Mouse (Mus musculus) hindbrain, embryonic 16.5 days (tissue): ENCODE measurements at regions not wholly inside any gene's neighbourhood (a gene's known extent, or its start where the extent isn't known, plus 50 kb on each side); places are given as distances from the start of the nearest gene placed in this dataset.

Source experiments
- ATAC-seq: fragments of 200-750 bp; cut with Nextera tagmentation; 2 replicates; pipeline ENCODE4 v1.8.0; 2017; ENCODE audit warnings: moderate TSS enrichment, moderate library complexity
- H3K27ac ChIP-seq: fragments of 300-500 bp; sonication (generic); 2 replicates; pipeline ENCODE4 v1.5.1; 2014; ENCODE audit warnings: low read depth, mild to moderate bottlenecking, control low read depth, low read length, moderate library complexity
- H3K27me3 ChIP-seq: fragments of 300-500 bp; sonication (generic); replicated peaks from 2 replicates; pipeline ENCODE4 v1.6.1; 2014; ENCODE audit warnings: low read length; ENCODE audit not compliant: control insufficient read depth, insufficient read depth
- H3K36me3 ChIP-seq: fragments of 300-500 bp; sonication (generic); 2 replicates; pipeline ENCODE4 v1.6.1; 2014; ENCODE audit warnings: mild to moderate bottlenecking, low read length, moderate library complexity, mixed read lengths; ENCODE audit not compliant: control insufficient read depth, insufficient read depth
- H3K4me1 ChIP-seq: fragments of 300-500 bp; sonication (generic); 2 replicates; pipeline ENCODE4 v1.6.1; 2014; ENCODE audit warnings: low read depth, low read length; ENCODE audit not compliant: control insufficient read depth, insufficient read depth
- H3K4me2 ChIP-seq: fragments of 300-500 bp; sonication (generic); 2 replicates; pipeline ENCODE4 v1.6.1; 2014; ENCODE audit warnings: mild to moderate bottlenecking, low read length, control low read depth, moderate library complexity
- H3K4me3 ChIP-seq: fragments of 300-500 bp; sonication (generic); 2 replicates; pipeline ENCODE4 v1.5.1; 2014; ENCODE audit warnings: mild to moderate bottlenecking, low read length, control low read depth, moderate library complexity
- H3K9ac ChIP-seq: fragments of 300-500 bp; sonication (generic); 2 replicates; pipeline ENCODE4 v1.6.1; 2014; ENCODE audit warnings: low read depth, mild to moderate bottlenecking, control low read depth, low read length, moderate library complexity
- H3K9me3 ChIP-seq: fragments of 300-500 bp; sonication (generic); 2 replicates; pipeline ENCODE4 v1.6.1; 2014; ENCODE audit warnings: mild to moderate bottlenecking, low read length, moderate library complexity; ENCODE audit not compliant: control insufficient read depth
- WGBS: fragments of 180-500 bp; shearing (Covaris S2); extraction: QIAGEN DNeasy Blood & Tissue Kit; methylation state at CpG from one replicate; pipeline ENCODE4 v1.1.7; 2014; 5-methylcytosine and 5-hydroxymethylcytosine counted together

DNA sequence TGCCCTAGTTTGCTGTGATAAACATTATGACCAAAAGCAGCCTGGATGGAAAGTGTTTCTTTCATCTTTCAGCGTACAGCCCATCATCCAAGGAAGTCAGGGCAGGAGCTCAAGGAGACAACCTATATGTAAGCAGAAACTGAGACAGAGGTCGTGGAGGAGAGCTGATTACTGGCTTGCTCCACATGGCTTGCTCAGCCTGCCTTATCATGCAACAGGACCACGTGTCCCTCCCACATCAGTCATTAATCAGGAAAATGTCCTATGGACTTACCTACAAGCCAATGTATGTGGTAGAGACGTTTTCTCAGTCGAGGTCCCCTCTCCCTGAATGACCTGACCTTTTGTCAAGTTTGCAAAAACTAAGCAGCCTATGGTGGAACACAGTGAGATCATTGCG lies 123.7 kb upstream of the Rnaseh2b start:
- no peak overlapping the region for H3K4me3 ChIP-seq
- no peak for ATAC-seq
- H3K27ac ChIP-seq, result no peak overlapping the region
- no peaks in the 10 kb centered on the region for H3K27me3 ChIP-seq
- no peaks in the 10 kb centered on the region for H3K9me3 ChIP-seq
- H3K4me2 ChIP-seq, result no peak overlapping the region
- H3K36me3 ChIP-seq, result no peaks in the 10 kb centered on the region
- no peak overlapping the region for H3K9ac ChIP-seq
- 82% methylated on average over 6 of the region's 6 CpGs for WGBS
- no peaks in the 10 kb centered on the region for H3K4me1 ChIP-seq

DNA sequence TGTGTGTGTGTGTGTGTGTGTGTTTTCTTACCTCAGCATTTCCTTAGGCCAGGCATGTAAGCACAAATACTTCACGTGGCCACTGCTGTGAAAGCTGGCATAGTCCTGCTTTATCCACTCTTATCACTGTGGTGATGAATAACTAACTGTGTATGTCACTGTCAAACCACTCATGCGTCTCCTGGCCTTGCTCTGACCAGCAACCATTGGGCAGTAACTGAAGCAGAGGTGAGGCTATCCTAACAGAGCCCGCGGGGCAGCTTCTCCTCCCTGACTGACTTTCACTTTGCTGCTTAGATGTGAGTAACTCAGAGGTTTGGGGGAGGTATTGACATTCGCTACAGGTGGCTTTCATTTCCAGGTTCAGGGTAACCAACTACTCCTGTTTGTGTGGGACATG lies 122.0 kb upstream of the Rnaseh2b start:
- H3K9ac ChIP-seq, result no peak overlapping the region

DNA sequence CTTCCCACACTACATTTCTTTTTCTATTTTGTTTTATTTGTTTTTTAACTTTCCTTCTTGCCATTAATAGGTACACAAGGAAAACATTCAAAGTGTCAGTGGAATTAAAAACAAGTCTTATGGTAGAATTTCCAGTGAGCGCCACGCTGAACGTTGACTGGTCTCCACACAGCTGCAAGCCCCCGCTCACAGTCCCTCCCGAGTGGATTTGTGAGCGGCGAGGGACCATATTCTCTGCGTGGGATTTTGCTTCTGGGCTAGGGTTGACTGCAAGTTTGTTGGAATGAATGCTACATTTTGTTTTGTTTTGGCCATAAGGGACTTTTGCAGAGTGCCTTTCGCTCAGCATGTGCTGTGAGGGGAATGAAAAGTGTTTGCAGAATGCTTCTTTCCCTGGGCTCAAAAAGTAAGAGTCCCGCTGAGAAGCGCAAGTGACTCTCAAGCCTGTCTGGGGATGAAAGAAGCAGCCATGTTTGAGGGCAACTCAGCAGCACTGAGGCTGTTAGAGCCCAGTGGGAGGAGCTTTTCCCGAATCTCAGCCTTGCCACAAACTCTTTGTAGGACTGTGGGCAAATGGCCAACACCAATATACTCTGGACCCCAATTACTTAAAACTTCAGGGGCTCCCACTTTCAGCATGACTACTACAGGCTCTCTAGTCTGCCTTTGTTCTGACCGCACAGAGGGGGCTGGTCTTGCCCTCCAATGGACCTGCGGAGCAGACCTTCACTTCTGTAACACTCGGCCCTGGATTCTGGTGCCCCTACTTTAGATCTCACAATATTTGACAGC lies 120.9 kb upstream of the Rnaseh2b start:
- Histone ChIP-seq H3K36me3 (no peaks in the 10 kb centered on the region), H3K27ac (no peak overlapping the region), H3K4me1 (peaks cover 5% of the 10 kb centered on the region; the same call in 1 of the 2 replicates), H3K9ac (no peak overlapping the region), H3K4me2 (no peak overlapping the region), H3K9me3 (no peaks in the 10 kb centered on the region), H3K4me3 (no peak overlapping the region), H3K27me3 (no peaks in the 10 kb centered on the region)
- WGBS, result 66% methylated on average over 15 of the region's 15 CpGs
- no peak for ATAC-seq

More for the DNA sequence above, 122.0 kb upstream of the Rnaseh2b start:
- peaks cover 5% of the 10 kb centered on the region; the same call in 1 of the 2 replicates for H3K4me1 ChIP-seq
- H3K27me3 ChIP-seq, result no peaks in the 10 kb centered on the region
- no peak for ATAC-seq
- no peaks in the 10 kb centered on the region for H3K36me3 ChIP-seq
- no peak overlapping the region for H3K27ac ChIP-seq
- WGBS, result 61% methylated on average over 5 of the region's 5 CpGs
- no peak overlapping the region for H3K4me2 ChIP-seq
- no peaks in the 10 kb centered on the region for H3K9me3 ChIP-seq
- H3K4me3 ChIP-seq, result no peak overlapping the region

DNA sequence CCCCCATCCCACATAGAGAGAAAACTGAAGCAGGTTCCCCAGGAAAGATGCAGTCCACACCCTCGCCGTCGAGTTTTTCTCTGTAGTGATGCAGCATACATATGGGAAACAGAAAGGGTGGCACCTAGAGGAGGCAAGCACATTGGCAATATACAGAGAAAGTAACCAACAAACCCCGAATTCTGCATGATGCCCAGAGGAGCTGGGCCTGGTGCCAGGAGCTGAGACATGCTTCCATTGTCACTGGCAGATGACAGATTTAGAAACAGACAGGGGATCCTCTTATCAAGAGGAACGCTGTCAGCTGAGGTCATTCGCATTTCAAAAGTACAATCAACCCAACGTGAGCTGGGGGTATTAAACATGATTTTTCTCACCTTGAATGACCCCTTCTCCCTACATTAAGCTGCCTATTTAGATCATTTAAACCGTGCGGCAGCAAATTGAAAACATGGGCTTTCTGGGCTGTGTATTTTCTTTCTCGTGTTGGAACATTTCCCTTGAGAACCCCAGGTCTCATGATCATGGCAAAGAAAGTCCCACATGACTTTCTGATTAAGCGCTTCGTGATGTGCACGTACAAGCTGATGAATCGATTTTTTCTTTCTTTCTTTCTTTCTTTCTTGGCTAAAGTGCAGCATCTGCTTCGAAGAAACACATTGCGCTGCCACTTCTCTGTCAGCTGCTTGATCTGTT lies 118.4 kb upstream of the Rnaseh2b start:
- H3K4me2 ChIP-seq, result peak overlapping the region; percentile 32

DNA sequence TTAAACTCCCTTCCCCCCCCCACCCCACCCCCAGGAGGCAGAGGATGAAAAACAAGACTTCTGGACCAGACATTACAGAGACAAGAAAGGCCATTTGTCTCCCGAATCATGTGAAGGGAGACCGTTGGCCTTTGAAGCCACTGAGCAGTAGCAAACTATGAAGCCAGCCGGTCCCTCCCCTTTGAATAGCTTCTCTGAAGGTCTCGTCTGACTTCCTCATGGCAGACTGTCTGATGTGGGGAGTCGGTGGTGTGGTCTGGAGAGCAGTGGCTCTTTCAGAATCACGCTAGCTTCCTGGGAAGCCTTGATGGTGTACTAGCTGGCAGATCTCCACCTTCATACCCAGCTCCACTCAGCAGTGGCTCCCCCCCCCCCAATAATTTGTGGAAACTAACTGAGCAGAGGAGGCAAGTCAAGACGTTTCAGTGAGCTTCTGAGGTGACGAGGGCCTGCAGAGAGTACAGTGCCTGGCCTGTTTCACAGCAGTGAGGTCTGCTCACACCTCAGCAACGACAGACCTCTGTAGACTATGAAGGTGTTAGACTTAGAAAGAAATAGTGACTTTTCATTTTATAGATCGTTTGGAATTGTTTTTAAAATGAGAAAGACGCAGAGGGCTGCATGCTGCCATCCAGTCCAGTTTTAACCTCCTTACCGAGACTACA lies 116.9 kb upstream of the Rnaseh2b start:
- no peaks in the 10 kb centered on the region for H3K9me3 ChIP-seq
- H3K27me3 ChIP-seq, result no peaks in the 10 kb centered on the region
- H3K4me1 ChIP-seq, result peaks cover 5% of the 10 kb centered on the region; the same call in 1 of the 2 replicates
- no peak overlapping the region for H3K4me2 ChIP-seq
- no peak overlapping the region for H3K4me3 ChIP-seq
- no peaks in the 10 kb centered on the region for H3K36me3 ChIP-seq
- WGBS, result 60% methylated on average over 12 of the region's 12 CpGs
- no peak overlapping the region for H3K27ac ChIP-seq
- no peak for ATAC-seq
- no peak overlapping the region for H3K9ac ChIP-seq

More for the DNA sequence above, 118.4 kb upstream of the Rnaseh2b start:
- Histone ChIP-seq H3K9me3 (no peaks in the 10 kb centered on the region), H3K4me1 (peaks cover 5% of the 10 kb centered on the region; the same call in 1 of the 2 replicates), H3K4me3 (no peak overlapping the region), H3K9ac (no peak overlapping the region), H3K36me3 (no peaks in the 10 kb centered on the region), H3K27ac (no peak overlapping the region), H3K27me3 (no peaks in the 10 kb centered on the region)
- 30% methylated on average over 16 of the region's 16 CpGs for WGBS
- ATAC-seq, result 0 out of 2 replicates have a peak, but pooled peaks have one; percentile 50

DNA sequence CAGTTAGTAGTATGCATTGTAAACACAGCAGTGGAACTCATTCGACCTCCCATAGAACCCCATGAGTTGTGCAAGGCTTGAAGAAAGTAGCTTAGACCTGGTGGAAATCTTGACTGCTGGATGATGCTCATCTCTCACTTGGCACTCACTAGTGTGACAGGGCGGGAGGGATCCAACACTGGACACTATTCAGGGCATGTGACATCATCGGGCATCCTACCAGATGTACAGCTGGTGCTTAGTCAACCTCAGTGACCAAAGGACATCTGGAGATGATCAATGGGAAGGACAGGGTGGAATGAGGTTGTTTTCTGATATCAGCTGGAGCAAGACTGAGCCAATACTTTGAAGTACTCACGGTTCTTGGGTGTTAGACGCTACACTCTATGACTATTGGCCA lies 114.9 kb upstream of the Rnaseh2b start:
- H3K9me3 ChIP-seq, result no peaks in the 10 kb centered on the region
- no peaks in the 10 kb centered on the region for H3K36me3 ChIP-seq
- peaks cover 5% of the 10 kb centered on the region; the same call in 1 of the 2 replicates for H3K4me1 ChIP-seq
- no peak overlapping the region for H3K4me3 ChIP-seq
- 91% methylated on average over 5 of the region's 5 CpGs for WGBS
- H3K27me3 ChIP-seq, result no peaks in the 10 kb centered on the region
- ATAC-seq, result no peak
- no peak overlapping the region for H3K4me2 ChIP-seq
- H3K27ac ChIP-seq, result no peak overlapping the region
- no peak overlapping the region for H3K9ac ChIP-seq

DNA sequence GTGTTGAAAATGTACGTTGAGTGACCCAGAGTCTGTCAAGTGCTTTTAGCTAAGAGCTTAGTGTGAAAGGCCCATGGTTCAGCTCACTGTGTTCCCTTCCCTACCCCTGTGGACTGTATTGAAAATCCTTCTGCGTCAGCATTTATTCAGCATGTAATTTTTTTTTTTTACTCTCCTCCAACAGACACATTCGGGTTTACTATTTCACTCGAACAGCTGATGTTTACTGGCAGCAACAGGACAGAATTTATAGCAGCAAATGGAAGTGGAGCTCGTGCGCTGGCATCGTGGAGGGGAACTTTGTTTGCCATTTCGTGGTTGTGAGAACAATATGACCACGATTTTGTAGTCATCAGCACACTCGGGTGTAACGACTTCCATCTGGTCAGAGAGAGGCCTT lies 105.0 kb upstream of the Rnaseh2b start:
- no peaks in the 10 kb centered on the region for H3K4me1 ChIP-seq
- 73% methylated on average over 11 of the region's 11 CpGs for WGBS
- ATAC-seq, result no peak
- no peaks in the 10 kb centered on the region for H3K27me3 ChIP-seq
- no peak overlapping the region for H3K4me3 ChIP-seq
- H3K27ac ChIP-seq, result no peak overlapping the region
- H3K36me3 ChIP-seq, result no peaks in the 10 kb centered on the region
- H3K9me3 ChIP-seq, result no peaks in the 10 kb centered on the region
- H3K4me2 ChIP-seq, result no peak overlapping the region
- H3K9ac ChIP-seq, result no peak overlapping the region

DNA sequence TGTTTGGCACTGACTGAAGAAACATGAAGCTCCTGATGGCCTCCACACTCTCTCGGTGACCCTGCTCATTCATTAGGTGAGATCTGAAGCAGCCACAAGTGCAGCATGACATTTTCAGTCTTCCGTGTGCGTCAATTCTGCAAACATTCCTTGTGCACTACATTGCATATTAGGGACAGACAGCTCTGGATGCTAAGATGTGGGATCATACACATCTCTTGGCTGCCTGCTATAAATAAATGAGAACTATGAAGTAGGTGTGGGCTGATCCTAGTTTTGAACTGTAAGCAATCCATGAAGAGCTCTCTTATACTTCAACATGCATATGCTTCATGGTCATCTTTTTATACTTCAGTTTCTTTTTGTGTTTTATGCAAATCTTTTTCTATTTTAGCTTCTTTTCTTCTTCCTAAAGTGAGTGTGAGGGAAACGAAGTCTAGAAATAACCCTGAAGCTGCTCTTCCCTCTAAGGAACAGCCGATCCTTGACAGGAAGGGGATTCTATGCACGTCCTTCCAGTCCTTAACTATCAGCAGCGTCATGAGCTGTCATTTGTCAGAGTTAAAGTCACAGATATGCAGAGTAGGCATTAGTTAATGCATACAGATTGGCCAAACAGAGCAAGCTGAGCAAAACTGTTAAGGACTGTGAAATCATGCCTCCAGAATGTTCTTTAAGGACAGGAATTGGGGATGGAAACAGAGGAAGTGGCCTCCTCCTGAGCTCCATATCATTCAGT lies 104.1 kb upstream of the Rnaseh2b start:
- 74% methylated on average over 7 of the region's 7 CpGs for WGBS
- no peak for ATAC-seq
- no peaks in the 10 kb centered on the region for H3K36me3 ChIP-seq

More for the DNA sequence above, 104.1 kb upstream of the Rnaseh2b start:
- Histone ChIP-seq H3K4me1 (no peaks in the 10 kb centered on the region), H3K9ac (no peak overlapping the region), H3K27me3 (no peaks in the 10 kb centered on the region), H3K4me2 (no peak overlapping the region), H3K4me3 (no peak overlapping the region), H3K27ac (no peak overlapping the region), H3K9me3 (no peaks in the 10 kb centered on the region)
